Mouse (Mus musculus): Measurements from ENCODE around the gene Tpra1.

The Tpra1 gene

GRCm38 (mm10) chr6:88890832-88891231 is 11.2 kb upstream of the Tpra1 start:
- no peak for DNase-seq

GRCm38 (mm10) chr6:88893559-88893958 is 8.5 kb upstream of the Tpra1 start:
- no peak for DNase-seq

- DNase-seq, result no peak
Observed at GRCm38 (mm10) chr6:88895943-88896342, 6.1 kb upstream of the Tpra1 start.

GRCm38 (mm10) chr6:88897246-88897645 is 4.8 kb upstream of the Tpra1 start:
- no peak for DNase-seq

- peak; percentile 93 for DNase-seq
Observed at GRCm38 (mm10) chr6:88898534-88899048, 3.5 kb upstream of the Tpra1 start, which contains the start of gene Mcm2. Mcm2 (minus strand) TSS chr6:88898780.

GRCm38 (mm10) chr6:88899086-88899485 is 3.0 kb upstream of the Tpra1 start:
- no peak for DNase-seq

- DNase-seq, result no peak
Observed at GRCm38 (mm10) chr6:88899628-88900027, 2.4 kb upstream of the Tpra1 start.

GRCm38 (mm10) chr6:88901471-88901870 is 580 bp upstream of the Tpra1 start:
- no peak for DNase-seq

GRCm38 (mm10) chr6:88903708-88904107 is 1.7 kb downstream of the Tpra1 start:
- no peak for DNase-seq

- no peak for DNase-seq
Observed at GRCm38 (mm10) chr6:88904456-88904974, 2.5 kb downstream of the Tpra1 start.

- DNase-seq, result no peak
Observed at GRCm38 (mm10) chr6:88905042-88905441, 3.0 kb downstream of the Tpra1 start.

- DNase-seq, result peak; percentile 78
Observed at GRCm38 (mm10) chr6:88906369-88907108, 4.5 kb downstream of the Tpra1 start.

GRCm38 (mm10) chr6:88909151-88909550 is 7.1 kb downstream of the Tpra1 start:
- no peak for DNase-seq

- no peak for DNase-seq
Observed at GRCm38 (mm10) chr6:88913022-88913421, 11.0 kb downstream of the Tpra1 start.

- no peak for DNase-seq
Observed at GRCm38 (mm10) chr6:88913440-88913839, 11.4 kb downstream of the Tpra1 start.

GRCm38 (mm10) chr6:88914799-88915198 is 12.7 kb downstream of the Tpra1 start:
- DNase-seq, result no peak

- DNase-seq, result no peak
Observed at GRCm38 (mm10) chr6:88915510-88915909, 13.5 kb downstream of the Tpra1 start.

GRCm38 (mm10) chr6:88916153-88916552 is 14.1 kb downstream of the Tpra1 start:
- DNase-seq, result no peak

- DNase-seq, result no peak
Observed at GRCm38 (mm10) chr6:88918802-88919201, 16.8 kb downstream of the Tpra1 start.

GRCm38 (mm10) chr6:88924502-88925275 is 22.6 kb downstream of the Tpra1 start:
- peak; percentile 70 for DNase-seq

- no peak for DNase-seq
Observed at GRCm38 (mm10) chr6:88925640-88926205, 23.7 kb downstream of the Tpra1 start.

GRCm38 (mm10) chr6:88926870-88927269 is 24.8 kb downstream of the Tpra1 start:
- DNase-seq, result no peak

GRCm38 (mm10) chr6:88927595-88927994 is 25.5 kb downstream of the Tpra1 start:
- peak; percentile 69 for DNase-seq

Data from layer of hippocampus, adult 9-11 months (tissue).